Mouse (Mus musculus) adrenal gland, adult 2 months (tissue): ENCODE data around the gene Scarb1. TPM values are rescaled to one million over a fixed set of nuclear protein-coding genes. Genes with fewer than 3 reads are reported as not detected.

Experiments used
- DNase-seq: peaks from one replicate; pipeline ENCODE4 v3.0.0; 2021
- polyA plus RNA-seq: library from polyadenylated mRNA; depleted of rRNA; stranded (reverse); fragments of >200 nt; gene quantifications from 2 replicates; pipeline ENCODE4 v1.2.3, GENCODE M21; 2012
- total RNA-seq, 2 experiments: library from RNA; stranded (reverse); gene quantifications; 2 replicates each; pipeline ENCODE4 v1.2.3; 2021

Gene Scarb1
- total and polyA plus RNA-seq, 3 experiments: 2,436 to 2,822 (median 2,553) TPM

GRCm38 (mm10) chr5:125364851-125365429 lies 24.0 kb upstream of the Scarb1 start:
- DNase-seq: no peak

GRCm38 (mm10) chr5:125363894-125364293 lies 23.0 kb upstream of the Scarb1 start:
- no peak for DNase-seq

- DNase-seq: no peak
Observed at GRCm38 (mm10) chr5:125360981-125361510, 20.2 kb upstream of the Scarb1 start.

GRCm38 (mm10) chr5:125360566-125360965 lies 19.7 kb upstream of the Scarb1 start:
- DNase-seq: no peak

GRCm38 (mm10) chr5:125358270-125358608 lies 17.3 kb upstream of the Scarb1 start:
- DNase-seq: no peak

GRCm38 (mm10) chr5:125357543-125358269 lies 16.8 kb upstream of the Scarb1 start:
- DNase-seq: no peak

GRCm38 (mm10) chr5:125355650-125356049 lies 14.8 kb upstream of the Scarb1 start:
- DNase-seq: no peak

GRCm38 (mm10) chr5:125354885-125355492 lies 14.1 kb upstream of the Scarb1 start:
- DNase-seq: no peak

- DNase-seq: no peak
Observed at GRCm38 (mm10) chr5:125352781-125353294, 11.9 kb upstream of the Scarb1 start.

- DNase-seq: no peak
Observed at GRCm38 (mm10) chr5:125351939-125352338, 11.0 kb upstream of the Scarb1 start.

- DNase-seq: no peak
Observed at GRCm38 (mm10) chr5:125351057-125351456, 10.2 kb upstream of the Scarb1 start.

GRCm38 (mm10) chr5:125349391-125349790 lies 8.5 kb upstream of the Scarb1 start:
- no peak for DNase-seq

- peak; percentile 83 for DNase-seq
Observed at GRCm38 (mm10) chr5:125348487-125348886, 7.6 kb upstream of the Scarb1 start.

GRCm38 (mm10) chr5:125348067-125348466 lies 7.2 kb upstream of the Scarb1 start:
- no peak for DNase-seq

GRCm38 (mm10) chr5:125344296-125344695 lies 3.4 kb upstream of the Scarb1 start:
- DNase-seq: peak; percentile 92

- DNase-seq: peak; percentile 59
Observed at GRCm38 (mm10) chr5:125341459-125342090, 681 bp upstream of the Scarb1 start.

GRCm38 (mm10) chr5:125339851-125340531 lies 903 bp downstream of the Scarb1 start:
- no peak for DNase-seq

GRCm38 (mm10) chr5:125339108-125339751 lies 1.7 kb downstream of the Scarb1 start:
- DNase-seq: peak; percentile 77

GRCm38 (mm10) chr5:125337526-125337925 lies 3.4 kb downstream of the Scarb1 start:
- peak; percentile 38 for DNase-seq

GRCm38 (mm10) chr5:125337012-125337411 lies 3.9 kb downstream of the Scarb1 start:
- peak; percentile 63 for DNase-seq

- DNase-seq: peak; percentile 39
Observed at GRCm38 (mm10) chr5:125333009-125333408, 7.9 kb downstream of the Scarb1 start.
